Mouse (Mus musculus): ENCODE results near the gene Kcnn1.

DNA sequence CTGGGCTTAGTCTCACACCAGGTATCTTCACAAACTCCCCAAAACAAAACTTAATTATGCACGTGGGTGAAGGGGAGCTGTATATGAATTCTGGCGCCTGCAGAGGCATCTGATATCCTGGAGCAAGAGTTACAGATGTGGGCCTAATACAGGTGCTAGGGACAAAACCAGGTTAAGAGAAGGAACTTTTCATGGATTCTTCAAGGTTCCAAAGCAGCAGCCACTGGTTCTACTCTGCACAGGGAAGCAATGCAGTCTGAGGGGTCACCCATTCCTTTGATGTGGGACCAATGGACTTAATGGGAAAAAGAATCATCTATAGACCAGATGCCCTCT, 31.3 kb upstream of the Kcnn1 start:
- TF ChIP-seq POLR2A (IDR thresholded peaks at IDR 0.05; ENCODE audit: insufficient read length, low read depth) (no peak), MYOD1 (IDR thresholded peaks at IDR 0.05; ENCODE audit: control insufficient read depth in 1 of 3, insufficient read length in 2 of 3, low read depth in 2 of 3) (no peak), E2F4 (IDR thresholded peaks at IDR 0.05; ENCODE audit: insufficient read depth) (no peak), POLR2AphosphoS2 (IDR thresholded peaks at IDR 0.05; ENCODE audit: insufficient read length, low read depth) (no peak), MYOG (IDR thresholded peaks at IDR 0.05; ENCODE audit: control insufficient read depth in 1 of 3, insufficient read depth in 1 of 3, insufficient read length in 2 of 3, low read depth in 2 of 3) (no peak)
